Mouse (Mus musculus) thymus, adult 18-20 months (tissue): ENCODE data around the gene Insc.
"Not testable (repeated sequence)": the region's sequence is repeated elsewhere in the genome, so short reads cannot be mapped to it uniquely, and the experiment has no call there.

Experiments
- DNase-seq, 2 experiments: peaks; one replicate each; pipeline ENCODE4 v3.0.0; 2022; ENCODE audit warnings: mixed read lengths in 2 of 2

Gene Insc

GRCm38 (mm10) chr7:114743022-114743780, at the start of gene Insc:
Insc (plus strand) TSS chr7:114743694.
- no peak for DNase-seq

GRCm38 (mm10) chr7:114700871-114701270, 42.6 kb upstream of the Insc start:
- DNase-seq = no peak

GRCm38 (mm10) chr7:114706716-114707115, 36.8 kb upstream of the Insc start:
- no peak for DNase-seq

- no peak for DNase-seq
These were observed 36.1 kb upstream of the Insc start for GRCm38 (mm10) chr7:114707398-114707797.

GRCm38 (mm10) chr7:114710419-114710818, 33.1 kb upstream of the Insc start:
- no peak for DNase-seq

- DNase-seq = no peak
These were observed 31.0 kb upstream of the Insc start for GRCm38 (mm10) chr7:114712523-114712922.

GRCm38 (mm10) chr7:114718300-114718699, 25.2 kb upstream of the Insc start, which contains the start of gene Calcb:
Calcb (plus strand) TSS chr7:114718643.
- no peak for DNase-seq

GRCm38 (mm10) chr7:114719381-114720131, 23.9 kb upstream of the Insc start:
- peak in 1 of 2 experiments; percentile 22 for DNase-seq

- not testable (repeated sequence) for DNase-seq
These were observed 13.8 kb upstream of the Insc start for GRCm38 (mm10) chr7:114729696-114730095.

GRCm38 (mm10) chr7:114731175-114731574, 12.3 kb upstream of the Insc start:
- DNase-seq = no peak

GRCm38 (mm10) chr7:114731700-114732099, 11.8 kb upstream of the Insc start:
- DNase-seq = not testable (repeated sequence)

GRCm38 (mm10) chr7:114736256-114736655, 7.2 kb upstream of the Insc start:
- no peak for DNase-seq

- no peak for DNase-seq
These were observed 5.3 kb upstream of the Insc start for GRCm38 (mm10) chr7:114738166-114738565.

GRCm38 (mm10) chr7:114740360-114741165, 2.9 kb upstream of the Insc start:
- peak; percentile 36 to 59 for DNase-seq

- DNase-seq = no peak
These were observed 1.2 kb downstream of the Insc start for GRCm38 (mm10) chr7:114744639-114745245.

- DNase-seq = no peak
These were observed 2.2 kb downstream of the Insc start for GRCm38 (mm10) chr7:114745481-114746271.

- no peak for DNase-seq
These were observed 4.1 kb downstream of the Insc start for GRCm38 (mm10) chr7:114747596-114747995.

GRCm38 (mm10) chr7:114748239-114748638, 4.7 kb downstream of the Insc start:
- no peak for DNase-seq

- DNase-seq = no peak
These were observed 10.0 kb downstream of the Insc start for GRCm38 (mm10) chr7:114753471-114753870.

- no peak for DNase-seq
These were observed 10.7 kb downstream of the Insc start for GRCm38 (mm10) chr7:114754196-114754595.

GRCm38 (mm10) chr7:114754626-114755025, 11.1 kb downstream of the Insc start:
- DNase-seq = no peak

GRCm38 (mm10) chr7:114762660-114763059, 19.2 kb downstream of the Insc start:
- no peak for DNase-seq
